Mouse (Mus musculus) small intestine, adult 2 months (tissue): ENCODE results near the gene Gm11627. TPM values are rescaled to one million over a fixed set of nuclear protein-coding genes. Genes with fewer than 3 reads are reported as not detected.
A peak's percentile ranks its signal among the peaks of the same experiment; 100 is the strongest.
"Not testable (repeated sequence)": the region's sequence is repeated elsewhere in the genome, so short reads cannot be mapped to it uniquely, and the experiment has no call there.

Experiments used
- H3K27ac ChIP-seq: fragments of 200-500 bp; 2 replicates; pipeline ENCODE4 v1.5.1; 2012; ENCODE audit warnings: low read depth, low read length, control low read depth, inconsistent platforms; ENCODE audit not compliant: insufficient read depth
- H3K27me3 ChIP-seq: fragments of 200-500 bp; 2 replicates; pipeline ENCODE4 v1.6.1; 2012; ENCODE audit warnings: mild to moderate bottlenecking, moderate library complexity, low read length, inconsistent platforms; ENCODE audit not compliant: control insufficient read depth, insufficient read depth
- H3K36me3 ChIP-seq: fragments of 200-500 bp; 2 replicates; pipeline ENCODE4 v1.6.1; 2012; ENCODE audit warnings: mild to moderate bottlenecking, low read length, control low read depth, inconsistent platforms; ENCODE audit not compliant: control insufficient read depth, insufficient read depth
- H3K4me1 ChIP-seq: fragments of 200-500 bp; 2 replicates; pipeline ENCODE4 v1.6.1; 2012; ENCODE audit warnings: low read length, inconsistent platforms, mixed read lengths; ENCODE audit not compliant: control insufficient read depth, insufficient read depth, insufficient read length
- H3K4me3 ChIP-seq: fragments of 200-500 bp; 2 replicates; pipeline ENCODE4 v1.5.1; 2012; ENCODE audit warnings: low read depth, mild to moderate bottlenecking, control low read depth, inconsistent platforms, low read length, moderate library complexity
- CTCF ChIP-seq: fragments of 200-500 bp; IDR thresholded peaks from 2 replicates; pipeline ENCODE4 v1.5.1; 2012; ENCODE audit warnings: low read depth, mild to moderate bottlenecking, control low read depth, inconsistent platforms, low read length, moderate library complexity, mixed read lengths; ENCODE audit not compliant: insufficient replicate concordance, insufficient read length; ENCODE audit errors: extremely low read depth
- POLR2A ChIP-seq: fragments of 200-500 bp; IDR thresholded peaks from 2 replicates; pipeline ENCODE4 v1.6.1; 2012; ENCODE audit warnings: low read depth, mild to moderate bottlenecking, control low read depth, inconsistent platforms, low read length, moderate library complexity
- WGBS: fragments of 180-500 bp; shearing (Covaris S2); methylation state at CpG from one replicate; pipeline ENCODE4 v1.1.7; 2018; 5-methylcytosine and 5-hydroxymethylcytosine counted together
- polyA plus RNA-seq: library from polyadenylated mRNA; depleted of rRNA; stranded (reverse); fragments of >200 nt; gene quantifications from 2 replicates; pipeline ENCODE4 v1.2.3, GENCODE M21; 2012

Gm11627 gene
- polyA plus RNA-seq, 1 experiment, result 0.51 TPM

DNA sequence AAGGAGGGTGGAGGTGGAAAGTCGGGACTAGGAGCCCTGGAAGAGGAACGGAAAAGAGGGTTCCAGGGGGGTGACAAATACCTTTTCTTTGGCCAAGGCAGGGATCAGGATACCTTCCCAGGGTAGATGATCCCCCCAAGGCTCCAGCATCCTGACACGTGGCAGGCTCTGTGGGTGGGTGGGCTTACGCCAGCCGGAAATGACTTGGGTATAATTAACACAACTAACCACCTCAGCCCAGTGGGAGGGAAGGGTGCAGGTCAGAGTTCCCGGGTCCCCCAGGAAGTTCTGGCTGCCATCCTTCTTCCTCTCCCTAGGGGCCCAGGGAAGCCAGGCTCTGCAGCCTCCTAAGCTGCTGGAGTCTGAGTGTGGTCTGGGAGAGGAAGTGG, 32.0 kb upstream of the Gm11627 start:
- H3K27ac ChIP-seq, result no peak overlapping the region
- no peaks in the 10 kb centered on the region for H3K36me3 ChIP-seq
- 0 out of 2 replicates have a peak, but pooled peaks cover 3% of the 10 kb centered on the region for H3K27me3 ChIP-seq
- no peak for TF ChIP-seq POLR2A
- TF ChIP-seq CTCF, result no peak
- 45% methylated on average over 6 of the region's 6 CpGs for WGBS
- H3K4me1 ChIP-seq, result no peaks in the 10 kb centered on the region
- no peak overlapping the region for H3K4me3 ChIP-seq

- Histone ChIP-seq H3K36me3 (no peaks in the 10 kb centered on the region), H3K27me3 (peaks cover 3% of the 10 kb centered on the region; the same call in 1 of the 2 replicates), H3K4me3 (no peak overlapping the region), H3K27ac (no peak overlapping the region), H3K4me1 (no peaks in the 10 kb centered on the region; the same call in 1 of the 2 replicates)
- whole genome bisulfite sequencing, result 66% methylated on average over 9 of the region's 9 CpGs
- no peak for TF ChIP-seq CTCF
- TF ChIP-seq POLR2A, result no peak
Measured at GRCm38 (mm10) chr11:102610675-102611316, 31.5 kb upstream of the Gm11627 start.

GRCm38 (mm10) chr11:102610260-102610659, 31.0 kb upstream of the Gm11627 start:
- H3K27ac ChIP-seq, result no peak overlapping the region
- no peak for TF ChIP-seq CTCF
- no peak for TF ChIP-seq POLR2A
- H3K4me1 ChIP-seq, result peaks cover 4% of the 10 kb centered on the region; the same call in 1 of the 2 replicates
- H3K4me3 ChIP-seq, result no peak overlapping the region
- WGBS, result 54% methylated on average over 4 of the region's 4 CpGs
- peaks cover 3% of the 10 kb centered on the region; the same call in 1 of the 2 replicates for H3K27me3 ChIP-seq
- no peaks in the 10 kb centered on the region for H3K36me3 ChIP-seq

GRCm38 (mm10) chr11:102609483-102609882, 30.2 kb upstream of the Gm11627 start:
- Histone ChIP-seq H3K36me3 (no peaks in the 10 kb centered on the region), H3K4me1 (peaks cover 6% of the 10 kb centered on the region; the same call in 1 of the 2 replicates), H3K27ac (no peak overlapping the region), H3K4me3 (no peak overlapping the region), H3K27me3 (peaks cover 4% of the 10 kb centered on the region; the same call in 1 of the 2 replicates)
- no peak for TF ChIP-seq POLR2A
- no peak for TF ChIP-seq CTCF
- 82% methylated on average over 8 of the region's 8 CpGs for WGBS

DNA sequence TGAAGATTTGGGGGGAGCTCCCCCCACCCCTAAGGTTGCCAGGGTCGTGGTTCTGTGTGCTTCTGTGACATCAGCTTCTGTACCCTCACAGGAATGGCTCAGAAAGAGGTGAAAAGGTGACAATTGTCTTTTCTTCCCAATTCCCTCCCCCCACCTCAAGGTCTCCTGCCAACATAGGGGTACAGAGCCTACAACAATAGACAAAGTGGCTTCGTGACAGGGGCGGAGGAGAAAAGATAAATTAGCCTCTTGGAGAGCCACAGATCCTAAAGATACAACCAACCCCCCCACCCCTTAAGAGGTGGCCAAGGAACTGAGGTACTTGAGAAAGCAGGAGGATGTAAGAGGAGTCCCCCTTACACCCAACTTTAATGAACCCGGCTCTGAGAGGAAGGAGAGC, 29.4 kb upstream of the Gm11627 start:
- TF ChIP-seq POLR2A, result no peak
- no peak for TF ChIP-seq CTCF
- no peak overlapping the region for H3K4me3 ChIP-seq
- peaks cover 6% of the 10 kb centered on the region; the same call in 1 of the 2 replicates for H3K4me1 ChIP-seq
- H3K36me3 ChIP-seq, result no peaks in the 10 kb centered on the region
- H3K27me3 ChIP-seq, result peaks cover 10% of the 10 kb centered on the region
- H3K27ac ChIP-seq, result no peak overlapping the region
- 56% methylated on average over 4 of the region's 4 CpGs for WGBS

DNA sequence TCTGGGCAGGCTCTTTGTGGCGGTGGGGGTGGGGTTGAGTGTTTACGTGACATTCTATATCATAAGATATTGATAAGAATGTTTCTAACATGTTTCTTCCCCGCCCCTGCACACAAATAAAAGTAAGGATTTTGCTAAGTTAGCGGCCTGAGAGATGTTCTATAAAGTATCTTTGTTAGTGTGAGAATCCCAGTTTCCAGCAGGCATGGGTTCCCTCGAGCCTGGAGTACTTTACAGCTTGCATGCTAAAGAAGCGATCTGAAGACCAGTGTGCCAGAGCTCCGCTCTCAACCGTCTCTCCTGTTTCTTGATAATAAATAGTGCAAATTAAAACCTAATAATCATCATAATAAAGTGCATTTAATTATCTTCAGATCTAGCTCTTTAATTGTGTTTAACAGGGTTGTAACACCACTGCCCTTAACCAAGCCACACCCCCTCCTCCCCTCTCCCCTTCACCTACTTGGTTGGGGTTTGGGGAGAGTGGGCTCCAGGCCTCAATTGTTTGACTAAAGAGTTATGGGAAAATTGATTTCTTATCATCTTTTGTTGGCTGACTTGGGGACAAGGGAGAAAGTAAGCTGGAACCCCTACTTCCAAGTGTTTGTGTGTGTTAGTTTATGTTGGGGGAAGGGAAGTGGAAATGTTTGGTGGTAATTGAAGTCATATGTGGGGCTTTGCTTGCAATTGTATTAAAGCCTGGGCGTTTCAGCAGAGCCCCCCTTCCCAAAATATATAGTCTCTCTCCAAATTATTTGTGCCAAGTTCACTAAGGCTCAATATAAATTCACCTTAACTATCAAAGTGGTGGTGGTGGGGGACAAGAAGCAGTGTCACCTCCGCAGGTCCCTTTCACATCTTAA, 28.7 kb upstream of the Gm11627 start:
- TF ChIP-seq POLR2A, result no peak
- TF ChIP-seq CTCF, result no peak
- Histone ChIP-seq H3K4me1 (peaks cover 6% of the 10 kb centered on the region; the same call in 1 of the 2 replicates), H3K27me3 (peaks cover 10% of the 10 kb centered on the region), H3K4me3 (no peak overlapping the region), H3K27ac (no peak overlapping the region), H3K36me3 (no peaks in the 10 kb centered on the region)
- WGBS, result 71% methylated on average over 10 of the region's 10 CpGs

- H3K4me1 ChIP-seq, H3K27ac ChIP-seq, H3K27me3 ChIP-seq, H3K36me3 ChIP-seq: not testable (repeated sequence)
- 70% methylated on average over 12 of the region's 12 CpGs for WGBS
- H3K4me3 ChIP-seq, result peak overlapping the region; percentile 23
Measured at GRCm38 (mm10) chr11:102607201-102607600, 27.9 kb upstream of the Gm11627 start.
